Mouse (Mus musculus) lung, adult 2 months (tissue): ENCODE results near the gene Tfdp1.

ENCODE experiments used
- CTCF ChIP-seq: fragments of 200-500 bp; IDR thresholded peaks from 2 replicates; pipeline ENCODE4 v1.5.1; 2011; ENCODE audit warnings: mild to moderate bottlenecking, low read length, control low read depth; ENCODE audit not compliant: insufficient read depth
- POLR2A ChIP-seq: fragments of 200-500 bp; IDR thresholded peaks from 2 replicates; pipeline ENCODE4 v1.6.1; 2011; ENCODE audit warnings: low read depth, mild to moderate bottlenecking, control low read depth, low read length, borderline replicate concordance; ENCODE audit errors: extremely low read depth

DNA sequence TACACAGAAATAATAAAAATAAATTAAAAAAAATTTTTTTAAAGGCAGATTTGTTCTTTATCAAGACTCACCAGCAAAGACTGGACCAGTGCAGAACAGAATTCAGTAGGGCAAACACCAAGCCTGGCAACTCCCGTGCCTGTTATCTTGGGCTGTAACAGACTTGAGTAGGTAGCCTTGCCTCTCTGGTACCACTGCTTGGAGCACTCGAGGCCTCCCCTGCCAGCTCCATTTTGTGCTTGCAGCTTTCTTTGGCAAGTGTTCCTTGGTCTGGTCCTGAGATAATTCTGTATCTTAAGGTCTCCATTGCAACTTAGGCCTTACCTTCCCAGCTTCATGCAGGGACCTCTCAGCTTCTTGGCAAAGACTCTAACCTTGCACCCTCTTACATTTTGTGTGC is 3.8 kb downstream of the Tfdp1 start:
- no peak for TF ChIP-seq POLR2A
- TF ChIP-seq CTCF = no peak
